Mouse (Mus musculus) brain, embryonic 14.5 days (tissue): ENCODE results near the gene Wsb1.

Experiments used
- CTCF ChIP-seq: fragments of 200-500 bp; IDR thresholded peaks from 2 replicates; pipeline ENCODE4 v1.5.1; 2012; ENCODE audit warnings: inconsistent platforms, mild to moderate bottlenecking, moderate library complexity, borderline replicate concordance; ENCODE audit not compliant: insufficient read depth, insufficient read length; ENCODE audit errors: extremely low read depth
- POLR2A ChIP-seq: fragments of 200-500 bp; IDR thresholded peaks from 2 replicates; pipeline ENCODE4 v1.6.1; 2012; ENCODE audit warnings: mild to moderate bottlenecking, inconsistent platforms, borderline replicate concordance; ENCODE audit not compliant: poor library complexity, insufficient read depth, insufficient read length, severe bottlenecking; ENCODE audit errors: extremely low read depth

- TF ChIP-seq POLR2A = no peak
- no peak for TF ChIP-seq CTCF
Measured at GRCm38 (mm10) chr11:79230251-79230570, 24.3 kb downstream of the Wsb1 start.
